ENCODE assay signal across 8 mouse cellular contexts in genomic region chr2:177897046-177897578, GRCm38 (mm10). TPM values are rescaled to one million over a fixed set of nuclear protein-coding genes. Genes with fewer than 3 reads are reported as not detected.
DNase-seq lines count a peak whose midpoint lies in the region; ATAC-seq and TF ChIP-seq lines count a peak whose summit lies in the region.
"Not testable (repeated sequence)": the region's sequence is repeated elsewhere in the genome, so short reads cannot be mapped to it uniquely, and the experiment has no call there.

Gene Gm14327 (plus strand): TSS chr2:177897096.

- H3K36me3 ChIP-seq in embryonic facial prominence, embryonic 10.5 days (replicated peaks); forebrain, embryonic 16.5 days (ENCODE audit: control insufficient read depth, insufficient read depth); heart, embryonic 16.5 days (ENCODE audit: control insufficient read depth, insufficient read depth); intestine, embryonic 16.5 days (ENCODE audit: control insufficient read depth, insufficient read depth, low read length); limb, embryonic 15.5 days; midbrain, embryonic 14.5 days (ENCODE audit: control insufficient read depth, insufficient read depth, low read length); thymus, adult 2 months (ENCODE audit: control insufficient read depth, insufficient read depth, low read length): not testable (repeated sequence)

- ATAC-seq in forebrain, embryonic 16.5 days; heart, embryonic 16.5 days (replicated peaks; ENCODE audit: extremely low read depth, insufficient read depth, low FRiP score); intestine, embryonic 16.5 days; limb, embryonic 15.5 days (ENCODE audit: insufficient number of reproducible peaks, low FRiP score, low TSS enrichment, low read depth); midbrain, embryonic 14.5 days (ENCODE audit: low FRiP score, low TSS enrichment): not testable (repeated sequence)

- not testable (repeated sequence) for H3K4me2 ChIP-seq in forebrain, embryonic 16.5 days (ENCODE audit: low read length); intestine, embryonic 16.5 days (ENCODE audit: low read depth, low read length); limb, embryonic 15.5 days; midbrain, embryonic 14.5 days (ENCODE audit: low read length)
- peak within 1 kb of the TSS; percentile 21; the same call in 1 of the 2 replicates for H3K4me2 ChIP-seq in heart, embryonic 16.5 days (ENCODE audit: low read depth, low read length)

- not testable (repeated sequence) for H3K9me3 ChIP-seq in embryonic facial prominence, embryonic 10.5 days; forebrain, embryonic 16.5 days (ENCODE audit: control insufficient read depth, low read length); heart, embryonic 16.5 days (replicated peaks; ENCODE audit: control insufficient read depth, low read length); intestine, embryonic 16.5 days (ENCODE audit: control insufficient read depth, low read length); limb, embryonic 15.5 days; midbrain, embryonic 14.5 days (ENCODE audit: control insufficient read depth, low read length)

- not testable (repeated sequence) for TF ChIP-seq POLR2A in thymus, adult 2 months (IDR thresholded peaks at IDR 0.05; ENCODE audit: control insufficient read depth, extremely low read depth, insufficient read depth, low read length, poor library complexity)

- peak within 1 kb of the TSS; percentile 38; the same call in 1 of the 2 replicates for H3K4me3 ChIP-seq in embryonic facial prominence, embryonic 10.5 days
- H3K4me3 ChIP-seq in forebrain, embryonic 16.5 days (replicated peaks; ENCODE audit: low read length): 0 out of 2 replicates have a peak within 1 kb of the TSS, but pooled peaks have one; percentile 13
- H3K4me3 ChIP-seq in heart, embryonic 16.5 days (ENCODE audit: low read length): peak within 1 kb of the TSS; percentile 37
- H3K4me3 ChIP-seq in intestine, embryonic 16.5 days (ENCODE audit: low read length): peak within 1 kb of the TSS; percentile 24; the same call in 1 of the 2 replicates
- peak within 1 kb of the TSS; percentile 30 for H3K4me3 ChIP-seq in limb, embryonic 15.5 days
- H3K4me3 ChIP-seq in midbrain, embryonic 14.5 days (replicated peaks; ENCODE audit: low read depth, low read length): not testable (repeated sequence)
- H3K4me3 ChIP-seq in thymus, adult 2 months (ENCODE audit: control insufficient read depth, insufficient read depth, low read length): peak within 1 kb of the TSS; percentile 35

- not testable (repeated sequence) for H3K27me3 ChIP-seq in embryonic facial prominence, embryonic 10.5 days (replicated peaks; ENCODE audit: low read depth, poor library complexity, severe bottlenecking); forebrain, embryonic 16.5 days (replicated peaks; ENCODE audit: control insufficient read depth, insufficient read depth, low read length); heart, embryonic 16.5 days (ENCODE audit: control insufficient read depth, insufficient read depth, low read length); intestine, embryonic 16.5 days (replicated peaks; ENCODE audit: control insufficient read depth, insufficient read depth, low read length); limb, embryonic 15.5 days; midbrain, embryonic 14.5 days (ENCODE audit: control insufficient read depth, insufficient read depth, low read length); thymus, adult 2 months (ENCODE audit: control insufficient read depth, insufficient read depth, low read length)

- H3K9ac ChIP-seq in forebrain, embryonic 16.5 days (replicated peaks; ENCODE audit: low read depth, low read length); heart, embryonic 16.5 days (ENCODE audit: low read length); intestine, embryonic 16.5 days (ENCODE audit: low read depth, low read length); limb, embryonic 15.5 days; midbrain, embryonic 14.5 days (replicated peaks; ENCODE audit: low read length): not testable (repeated sequence)

- WGBS in embryonic facial prominence, embryonic 10.5 days: 50% methylated on average over 12 of the region's 13 CpGs
- 51% methylated on average over 9 of the region's 13 CpGs for WGBS in forebrain, embryonic 16.5 days
- 28% methylated on average over 8 of the region's 13 CpGs for WGBS in heart, embryonic 16.5 days
- 34% methylated on average over 8 of the region's 13 CpGs for WGBS in intestine, embryonic 16.5 days
- 44% methylated on average over 8 of the region's 13 CpGs for WGBS in limb, embryonic 15.5 days
- 35% methylated on average over 8 of the region's 13 CpGs for WGBS in midbrain, embryonic 14.5 days
- WGBS in thymus, adult 2 months: 43% methylated on average over 11 of the region's 13 CpGs

- H3K4me1 ChIP-seq in embryonic facial prominence, embryonic 10.5 days; forebrain, embryonic 16.5 days (replicated peaks; ENCODE audit: control insufficient read depth, insufficient read depth, low read length); heart, embryonic 16.5 days (ENCODE audit: control insufficient read depth, insufficient read depth, low read length); intestine, embryonic 16.5 days (ENCODE audit: control insufficient read depth, insufficient read depth, low read length); limb, embryonic 15.5 days; midbrain, embryonic 14.5 days (ENCODE audit: control insufficient read depth, insufficient read depth, low read length); thymus, adult 2 months (replicated peaks; ENCODE audit: control insufficient read depth, insufficient read depth, low read length): not testable (repeated sequence)

- not testable (repeated sequence) for H3K27ac ChIP-seq in embryonic facial prominence, embryonic 10.5 days (replicated peaks); forebrain, embryonic 16.5 days (ENCODE audit: low read length); heart, embryonic 16.5 days (ENCODE audit: low read length); intestine, embryonic 16.5 days (ENCODE audit: low read length); limb, embryonic 15.5 days; midbrain, embryonic 14.5 days (replicated peaks; ENCODE audit: low read depth, low read length); thymus, adult 2 months (ENCODE audit: control insufficient read depth, insufficient read depth, low read length)

- TF ChIP-seq CTCF in thymus, adult 2 months (IDR thresholded peaks at IDR 0.05; ENCODE audit: borderline replicate concordance, control insufficient read depth, extremely low read depth, insufficient read depth, low read length, poor library complexity): not testable (repeated sequence)

- peak; percentile 26 to 71 for DNase-seq in adrenal gland, adult (ENCODE audit: inconsistent age in 2 of 2, low spot score in 1 of 2)
- not testable (repeated sequence) for DNase-seq in embryonic facial prominence, embryonic 10.5 days (ENCODE audit: low spot score); thymus, adult 2 months
- DNase-seq in midbrain, embryonic 14.5 days: peak; percentile 0

RNA-seq across cellular contexts. Expression of gene Gm14327, which starts in this region (rescaled TPM):
- 2.9 and 3.4 TPM in 2 replicates for polyA plus RNA-seq in embryonic facial prominence, embryonic 10.5 days (2016; fragmentation: Nextera tagmentation; extraction: Ambion mirVana)
- polyA plus RNA-seq in forebrain, embryonic 16.5 days (2015; fragmentation: Nextera tagmentation; extraction: Ambion mirVana): 2.8 TPM in 2 replicates
- 3.9 and 4.2 TPM in 2 replicates for polyA plus RNA-seq in heart, embryonic 16.5 days (2015; fragmentation: Nextera tagmentation; extraction: Ambion mirVana)
- 3.3 and 4.8 TPM in 2 replicates for polyA plus RNA-seq in intestine, embryonic 16.5 days (2015; fragmentation: Nextera tagmentation; extraction: Ambion mirVana)
- 3.0 and 3.4 TPM in 2 replicates for polyA plus RNA-seq in limb, embryonic 15.5 days (2015; fragmentation: Nextera tagmentation; extraction: Ambion mirVana)
- polyA plus RNA-seq in midbrain, embryonic 14.5 days (2014; fragmentation: Nextera tagmentation; extraction: Ambion mirVana): 2.0 TPM in 2 replicates
- polyA plus RNA-seq in thymus, adult 2 months (2012; rRNA removed): 0.18 and 0.44 TPM in 2 replicates
